Mouse (Mus musculus) embryo, embryonic 11.5 days (tissue): ENCODE results near the gene Arhgef7.
A peak's percentile ranks its signal among the peaks of the same experiment; 100 is the strongest.

ENCODE experiments used
- DNase-seq: peaks from one replicate; pipeline ENCODE4 v3.0.0-alpha.2; 2012; ENCODE audit warnings: low read depth, low spot score

Arhgef7 gene

DNA sequence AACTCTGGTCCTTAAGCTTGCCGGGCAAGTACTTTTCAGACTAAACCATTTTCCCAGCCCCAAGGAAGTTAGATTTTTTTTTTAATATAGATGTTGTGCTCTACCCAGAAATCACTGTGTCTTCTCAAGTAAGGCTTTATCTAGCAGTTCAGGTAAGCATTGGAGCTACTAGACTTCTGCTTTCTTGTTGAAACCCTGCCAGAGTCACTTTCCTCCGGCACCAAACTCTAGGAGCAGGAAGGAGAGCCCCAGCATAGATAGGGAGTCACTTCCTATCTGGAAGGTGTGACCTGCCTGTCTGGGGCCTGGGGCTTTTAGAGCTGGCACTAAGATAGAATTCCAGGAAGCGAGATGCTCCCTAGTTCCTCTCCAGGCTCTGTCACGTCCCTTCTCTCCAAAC lies 10.3 kb upstream of the Arhgef7 start:
- DNase-seq: no peak

DNA sequence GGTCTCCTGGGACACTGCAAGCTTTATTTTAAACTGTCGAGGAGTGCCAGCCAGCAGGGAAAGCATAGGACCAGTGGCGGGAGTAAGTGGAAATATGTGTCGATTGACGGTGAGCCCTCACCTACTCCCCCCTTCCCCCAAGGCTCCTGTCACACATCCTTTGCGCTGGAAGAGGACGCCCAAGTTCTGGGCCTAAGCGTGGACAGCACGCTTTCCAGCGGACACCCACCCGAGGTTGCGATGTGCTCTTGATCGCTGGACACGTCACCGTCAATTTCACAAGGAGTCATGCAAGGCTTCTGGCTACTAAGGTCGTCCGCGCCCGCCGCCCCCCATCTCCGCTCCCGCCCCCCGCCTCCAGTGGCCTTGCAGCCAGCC lies 259 bp upstream of the Arhgef7 start:
- DNase-seq: no peak

DNA sequence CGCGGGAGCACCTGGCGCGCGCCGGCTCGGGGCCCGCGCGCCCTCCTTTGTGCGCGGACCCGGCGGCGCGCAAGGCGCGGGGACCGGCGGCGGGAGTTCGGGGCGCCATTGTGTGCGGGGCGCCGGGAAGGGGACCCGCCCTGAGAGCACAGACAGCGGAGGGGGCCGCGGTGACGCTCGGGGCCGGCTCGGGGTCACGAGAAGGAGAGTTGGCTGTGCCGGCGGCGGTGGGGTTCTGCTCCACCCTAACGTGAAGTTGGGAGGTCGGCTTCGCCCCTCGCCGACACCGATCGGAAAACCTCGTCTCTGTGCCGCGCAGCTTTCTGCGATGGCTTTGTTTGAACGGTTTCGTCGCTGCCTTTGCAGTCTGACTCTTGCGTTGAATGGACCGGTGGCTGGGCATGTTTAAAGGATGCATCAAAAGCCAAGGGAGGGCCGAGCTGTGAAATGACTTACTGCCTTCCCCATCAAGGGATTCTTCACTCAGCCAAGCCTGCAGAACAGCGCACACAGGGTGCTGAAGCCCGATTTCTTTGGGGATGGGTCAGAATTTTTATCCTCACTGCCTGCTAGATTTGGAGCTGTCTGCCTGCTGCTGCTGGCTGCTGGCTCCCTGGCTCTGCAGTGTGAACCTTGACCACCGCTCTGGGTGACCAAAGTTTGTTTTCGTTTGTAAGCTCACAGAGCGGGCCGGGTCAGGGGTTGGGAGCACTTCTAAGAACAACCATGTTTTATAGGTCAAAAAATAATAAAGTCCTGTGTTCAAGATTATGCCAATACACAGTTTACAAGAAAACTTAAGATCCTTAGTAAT lies 1.2 kb downstream of the Arhgef7 start:
- DNase-seq: peak; percentile 27

DNA sequence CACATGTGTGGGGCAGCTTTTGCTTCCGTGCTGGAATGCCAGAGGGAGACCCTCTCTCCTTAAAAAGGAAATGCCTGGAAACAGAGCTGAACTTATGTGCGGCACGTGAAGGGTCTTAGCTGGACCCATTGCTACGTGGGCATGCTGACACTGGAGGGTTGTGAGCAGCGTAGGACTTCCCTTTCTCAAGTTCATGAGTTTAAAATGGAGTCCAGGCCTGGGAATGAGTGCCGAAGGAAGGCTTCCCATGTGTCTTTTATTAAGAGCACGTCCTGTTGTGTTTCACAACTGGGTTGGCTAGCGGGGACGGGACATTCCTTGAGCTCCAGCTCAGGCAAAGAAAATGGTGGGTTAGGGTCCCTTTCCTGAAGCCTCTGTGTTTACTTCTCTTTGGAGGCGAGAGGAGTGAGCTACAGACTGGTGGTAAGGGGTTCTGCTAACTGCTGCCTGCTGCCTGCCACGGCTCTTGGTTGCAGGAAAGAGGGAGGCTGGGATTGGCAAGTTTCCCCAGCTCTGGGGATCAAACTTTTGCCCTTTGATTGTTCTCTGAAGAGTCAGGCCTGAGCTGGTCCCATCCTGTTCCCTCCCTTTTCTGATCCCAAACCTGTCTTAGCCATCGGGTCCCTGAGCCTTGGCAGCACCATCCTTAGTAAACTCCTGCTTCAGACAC lies 2.9 kb downstream of the Arhgef7 start:
- peak; percentile 30 for DNase-seq

DNA sequence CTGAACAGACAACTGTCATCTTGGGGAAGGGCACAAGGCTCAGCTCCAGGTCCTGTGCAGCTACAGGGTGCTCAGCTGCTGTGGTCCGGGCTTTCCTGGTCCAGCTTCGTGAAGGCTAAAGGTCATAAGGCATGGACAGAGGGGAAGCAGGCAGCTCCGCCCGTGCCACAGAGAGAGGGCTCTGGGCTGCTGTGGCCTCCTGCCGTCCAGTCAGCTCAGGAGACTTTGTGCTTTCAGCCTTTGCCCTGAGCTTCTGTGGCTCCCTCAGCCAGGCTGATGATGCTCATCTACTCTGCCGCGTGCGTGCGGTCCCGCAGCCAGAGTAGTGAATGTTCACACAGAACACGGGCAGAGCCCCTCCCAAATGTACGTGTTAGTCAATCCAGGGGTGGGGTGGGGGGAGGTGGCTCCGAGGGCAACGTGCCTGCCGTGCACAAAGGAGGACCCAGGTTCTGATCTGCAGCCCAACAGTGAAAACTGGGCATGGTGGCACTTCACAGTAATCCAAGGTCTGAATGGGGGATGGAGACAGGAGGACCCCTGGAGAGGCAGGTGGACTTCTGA lies 8.2 kb downstream of the Arhgef7 start:
- DNase-seq: no peak

DNA sequence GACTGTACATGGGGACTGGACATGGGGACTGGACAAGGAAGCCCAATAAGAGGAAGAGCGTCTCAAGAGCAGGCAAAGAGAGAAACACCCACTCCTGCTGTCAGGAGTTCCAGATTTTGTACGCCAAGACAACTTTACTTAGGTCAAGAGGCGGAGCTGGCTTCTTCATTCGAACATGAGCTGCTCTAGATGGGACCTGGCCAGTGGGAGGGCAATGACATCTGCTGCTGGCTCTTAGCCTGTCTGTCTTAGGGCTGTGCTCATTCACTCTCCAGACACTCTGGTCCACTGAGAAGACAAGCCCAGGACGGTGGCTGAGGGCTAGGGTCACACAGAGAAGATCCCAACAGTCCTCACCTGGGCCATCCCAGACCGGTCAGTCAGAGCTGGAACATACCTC lies 9.6 kb downstream of the Arhgef7 start:
- DNase-seq: no peak

DNA sequence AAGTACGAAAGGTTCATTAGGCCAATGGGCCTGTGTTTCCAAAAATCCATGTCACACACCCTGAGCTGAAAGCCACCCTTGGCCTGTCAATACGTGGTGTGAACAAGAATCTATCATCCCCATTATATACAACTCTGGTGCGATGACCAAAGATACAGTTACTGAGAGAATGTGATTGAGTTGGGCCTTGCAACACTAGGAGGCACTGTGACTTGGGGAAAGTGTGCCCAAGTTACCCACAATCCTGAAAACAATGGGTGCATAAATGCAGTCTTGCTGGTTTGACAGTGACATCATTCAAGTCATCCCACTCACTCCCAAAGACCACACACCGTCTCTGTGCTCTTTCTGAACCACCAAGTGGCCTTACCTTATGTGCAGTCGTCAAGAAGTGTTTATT lies 11.6 kb downstream of the Arhgef7 start:
- no peak for DNase-seq

DNA sequence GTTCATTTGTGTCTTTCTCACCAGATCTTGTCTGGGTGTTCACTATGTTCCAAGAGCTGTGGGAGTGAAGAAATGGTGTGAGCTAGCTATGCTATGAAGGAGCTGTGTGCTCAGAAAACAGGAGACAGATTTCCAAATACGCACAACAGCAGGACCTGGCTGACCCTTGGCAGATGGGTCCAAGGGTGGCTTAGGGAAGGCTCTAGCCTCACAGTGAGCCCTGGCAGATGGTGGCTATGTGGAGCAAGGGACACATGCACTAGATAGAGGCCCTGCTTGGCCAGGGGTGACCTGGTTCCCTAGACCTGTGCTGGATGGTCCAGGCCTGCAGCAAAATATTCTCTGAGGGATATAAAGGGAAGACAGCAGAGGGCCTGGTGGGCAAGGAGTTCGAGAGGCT lies 13.3 kb downstream of the Arhgef7 start:
- no peak for DNase-seq

DNA sequence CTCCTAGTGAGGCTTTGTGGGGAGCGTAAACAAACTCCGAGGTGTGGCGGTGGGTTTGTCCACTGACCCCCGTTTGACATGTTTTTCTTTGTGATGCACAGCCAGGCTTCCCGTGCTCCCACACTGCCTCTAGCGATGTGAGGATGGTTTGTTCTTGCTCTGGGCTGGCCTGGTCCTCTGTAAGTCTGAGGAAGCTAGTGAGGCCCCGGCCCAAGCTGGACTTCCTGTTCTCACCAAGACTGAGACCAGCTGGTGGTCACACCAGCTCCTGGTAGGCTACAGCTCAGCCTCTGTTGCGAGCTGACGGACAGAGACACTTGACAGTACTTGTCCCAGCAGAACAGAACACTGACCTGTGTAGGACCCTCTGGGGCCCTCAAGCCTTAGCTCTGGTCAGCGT lies 16.1 kb downstream of the Arhgef7 start:
- no peak for DNase-seq

DNA sequence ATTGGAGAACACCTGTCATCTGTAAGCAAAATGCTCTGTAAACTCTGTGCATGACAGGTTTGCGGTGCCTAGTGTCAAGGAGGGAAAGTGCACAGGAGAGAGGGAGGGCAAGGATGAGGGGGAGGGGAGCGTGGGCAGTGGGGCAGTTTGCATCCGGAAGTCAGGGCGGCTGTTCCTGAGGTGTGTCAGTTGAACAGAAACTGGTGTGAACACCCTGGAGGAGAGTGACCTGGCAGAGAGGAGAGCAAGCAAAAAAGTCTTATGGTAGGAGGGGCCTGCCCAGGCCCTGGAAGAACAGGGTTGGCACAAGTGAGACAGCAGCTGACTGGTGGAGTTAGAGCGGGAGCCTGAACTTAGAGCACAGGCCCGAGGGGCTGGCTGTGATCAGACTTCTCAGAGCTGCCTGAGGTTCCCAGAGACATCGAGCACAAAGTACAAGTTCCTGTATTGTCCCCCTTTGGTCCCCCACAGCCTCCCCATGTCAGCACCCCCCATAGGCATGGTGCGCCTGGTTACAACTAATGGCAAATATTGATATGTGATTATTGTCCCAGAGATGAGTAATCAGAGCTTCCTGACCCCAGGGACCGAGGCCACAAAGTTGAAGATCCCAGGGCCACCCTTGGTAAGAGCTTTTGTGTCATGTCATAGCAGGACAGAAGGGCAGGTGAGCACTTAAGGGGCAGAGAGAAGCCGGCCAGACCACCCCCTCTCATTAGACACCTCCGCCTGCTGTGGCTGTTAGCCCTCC lies 19.5 kb downstream of the Arhgef7 start:
- no peak for DNase-seq

DNA sequence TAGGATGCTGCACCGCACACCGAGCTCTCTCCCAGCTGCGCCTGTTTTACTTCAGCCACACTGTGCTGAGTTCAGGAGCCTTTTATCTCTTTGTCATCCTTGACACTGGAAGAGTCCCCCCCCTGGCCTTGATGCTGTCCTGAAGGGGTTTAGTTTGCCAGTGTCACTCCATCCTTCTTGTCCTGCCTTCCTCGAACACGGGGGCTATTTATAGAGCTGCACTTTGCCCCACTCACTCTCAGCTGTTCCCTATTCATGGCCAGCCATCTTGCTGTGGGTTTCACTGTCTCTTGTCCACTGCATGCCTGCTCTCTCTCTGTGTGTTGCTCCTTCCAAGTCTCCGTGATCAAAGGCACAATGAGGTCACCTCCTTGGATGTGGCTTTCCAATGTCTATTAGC lies 22.0 kb downstream of the Arhgef7 start:
- DNase-seq: no peak

DNA sequence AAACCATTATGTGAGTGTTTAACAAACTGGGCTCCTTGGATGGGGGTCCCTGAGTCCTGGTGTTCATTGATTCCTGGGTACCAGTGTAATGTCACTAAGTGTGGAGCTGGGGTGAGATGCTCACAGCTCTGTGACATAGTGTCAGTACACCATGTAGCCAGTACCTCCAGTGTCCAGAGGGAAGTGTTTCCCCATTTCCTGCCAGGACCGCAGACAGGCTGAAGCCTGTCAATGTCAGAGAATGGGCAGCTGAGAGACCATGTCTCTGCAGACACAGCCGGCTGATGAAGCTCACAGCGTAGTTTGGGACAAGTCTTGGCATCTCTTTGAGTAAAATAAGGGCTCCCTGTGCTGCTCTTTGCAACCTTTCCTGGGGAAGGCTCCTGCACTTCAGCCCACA lies 24.8 kb downstream of the Arhgef7 start:
- DNase-seq: no peak

DNA sequence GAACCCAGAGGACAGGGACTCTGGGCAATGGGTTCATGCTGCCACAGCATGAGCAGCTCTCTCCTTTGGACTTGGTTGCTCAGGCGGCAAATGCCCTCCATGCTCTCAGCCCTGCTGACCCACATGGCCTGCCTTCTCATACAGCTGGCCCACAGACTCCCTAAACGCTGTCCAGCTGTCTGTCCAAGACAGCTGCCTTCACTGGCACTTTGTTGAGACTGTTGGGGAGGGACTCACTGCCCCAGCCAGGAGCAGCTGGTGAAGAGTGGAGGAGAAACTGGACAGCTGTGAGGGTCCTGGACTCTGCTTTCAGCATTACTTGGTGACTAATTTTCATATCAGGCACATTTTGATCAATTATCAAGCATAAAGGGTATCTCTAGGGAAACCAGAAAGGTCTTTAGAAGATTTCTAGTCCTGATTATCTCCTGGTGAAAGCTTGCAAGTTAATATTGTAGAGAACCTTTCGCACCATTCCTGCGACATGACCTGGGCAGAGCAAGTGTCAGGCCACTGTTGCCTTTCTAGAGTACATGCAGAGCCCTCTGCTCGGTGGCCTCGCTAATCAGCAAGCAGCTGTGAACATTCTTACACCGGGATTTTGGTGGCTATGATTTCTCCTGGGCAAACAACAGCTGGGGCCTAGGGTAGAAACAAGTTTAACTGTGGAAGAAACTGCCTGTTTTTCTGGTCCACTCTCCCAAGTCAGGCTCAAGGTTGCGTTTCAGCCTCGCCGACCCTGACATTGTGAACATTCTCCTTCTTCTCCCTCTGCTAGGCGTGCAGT lies 25.8 kb downstream of the Arhgef7 start:
- DNase-seq: no peak

DNA sequence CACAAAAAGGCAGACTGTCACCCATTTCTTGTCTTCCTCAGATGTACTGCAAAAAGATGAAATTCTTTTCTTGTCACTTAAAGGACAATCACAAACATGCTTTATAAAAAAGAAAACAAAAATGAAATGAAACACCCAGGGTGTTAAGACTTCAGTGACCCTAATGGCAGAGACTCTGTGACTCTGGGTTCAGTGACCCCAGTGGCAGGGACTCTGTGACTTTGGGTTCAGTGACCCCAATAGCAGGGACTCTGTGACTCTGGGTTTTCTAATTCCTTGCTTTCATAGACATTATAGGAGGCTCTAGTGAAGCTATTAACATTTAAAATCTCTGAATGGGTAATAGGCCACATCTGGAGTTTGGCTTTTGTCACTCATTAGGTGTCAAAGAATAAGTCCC lies 27.2 kb downstream of the Arhgef7 start:
- no peak for DNase-seq

DNA sequence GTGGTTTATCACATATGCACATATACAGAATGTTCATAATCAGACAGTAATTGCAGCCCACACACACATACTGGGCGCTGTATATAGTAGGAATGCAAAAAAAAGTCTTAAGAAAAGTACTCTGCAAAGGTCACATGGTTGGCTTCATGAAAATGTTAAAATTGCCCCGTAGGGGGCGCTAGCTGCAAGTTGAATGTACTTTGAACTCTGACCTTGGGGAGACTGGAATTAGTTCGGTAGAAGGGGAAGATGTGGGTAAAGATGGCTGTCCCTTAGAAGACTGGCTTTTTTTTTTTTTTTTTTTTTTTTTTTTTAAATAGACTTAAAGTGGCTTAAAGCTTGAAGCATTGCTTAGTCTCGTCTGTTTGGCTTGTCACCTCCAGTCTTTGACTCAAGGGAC lies 28.4 kb downstream of the Arhgef7 start:
- DNase-seq: peak; percentile 54

DNA sequence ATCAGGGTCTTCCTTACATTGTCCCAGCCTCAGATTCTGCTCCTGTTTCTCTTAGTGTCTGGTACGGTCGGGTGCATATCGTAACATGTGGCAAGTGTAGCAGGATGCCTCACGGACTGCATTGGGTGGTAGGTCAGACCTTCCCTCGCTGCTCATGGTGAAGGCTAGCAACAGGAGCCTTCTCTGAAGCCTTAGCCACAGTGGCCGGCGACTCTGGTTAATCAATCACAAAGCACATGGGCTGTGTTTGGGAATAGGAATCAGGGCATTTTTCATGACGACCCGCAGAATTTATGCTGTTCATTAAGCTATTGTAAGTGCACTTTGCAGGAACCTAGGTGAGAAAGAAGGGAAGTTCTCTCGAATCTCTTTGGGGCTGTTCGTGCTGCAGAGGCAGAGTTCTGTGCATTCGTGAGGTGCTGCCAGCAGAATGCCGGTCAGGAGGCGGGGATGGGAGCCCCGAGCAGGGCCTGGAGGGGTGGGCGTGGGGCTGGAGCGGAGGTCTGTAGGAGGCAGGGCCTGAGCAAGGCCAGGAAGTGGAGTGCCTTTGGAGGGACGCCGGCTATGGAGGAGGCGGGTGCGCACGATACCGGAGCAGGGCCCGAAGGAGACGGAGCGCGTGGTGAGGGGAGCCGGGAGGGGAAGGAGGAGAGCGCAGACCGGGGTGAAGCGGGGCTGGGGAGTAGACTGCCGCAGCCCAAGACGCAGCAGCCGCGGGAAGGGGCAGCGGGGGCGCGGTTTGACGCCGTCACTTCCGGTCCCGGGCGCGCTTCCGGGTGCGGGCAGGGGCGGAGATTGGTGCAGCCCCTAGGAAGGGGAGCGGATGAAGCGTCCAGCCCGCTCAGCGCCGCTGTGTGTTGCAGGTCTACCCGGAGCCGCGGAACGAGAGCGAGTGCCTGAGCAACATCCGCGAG lies 30.3 kb downstream of the Arhgef7 start:
- peak; percentile 81 for DNase-seq

DNA sequence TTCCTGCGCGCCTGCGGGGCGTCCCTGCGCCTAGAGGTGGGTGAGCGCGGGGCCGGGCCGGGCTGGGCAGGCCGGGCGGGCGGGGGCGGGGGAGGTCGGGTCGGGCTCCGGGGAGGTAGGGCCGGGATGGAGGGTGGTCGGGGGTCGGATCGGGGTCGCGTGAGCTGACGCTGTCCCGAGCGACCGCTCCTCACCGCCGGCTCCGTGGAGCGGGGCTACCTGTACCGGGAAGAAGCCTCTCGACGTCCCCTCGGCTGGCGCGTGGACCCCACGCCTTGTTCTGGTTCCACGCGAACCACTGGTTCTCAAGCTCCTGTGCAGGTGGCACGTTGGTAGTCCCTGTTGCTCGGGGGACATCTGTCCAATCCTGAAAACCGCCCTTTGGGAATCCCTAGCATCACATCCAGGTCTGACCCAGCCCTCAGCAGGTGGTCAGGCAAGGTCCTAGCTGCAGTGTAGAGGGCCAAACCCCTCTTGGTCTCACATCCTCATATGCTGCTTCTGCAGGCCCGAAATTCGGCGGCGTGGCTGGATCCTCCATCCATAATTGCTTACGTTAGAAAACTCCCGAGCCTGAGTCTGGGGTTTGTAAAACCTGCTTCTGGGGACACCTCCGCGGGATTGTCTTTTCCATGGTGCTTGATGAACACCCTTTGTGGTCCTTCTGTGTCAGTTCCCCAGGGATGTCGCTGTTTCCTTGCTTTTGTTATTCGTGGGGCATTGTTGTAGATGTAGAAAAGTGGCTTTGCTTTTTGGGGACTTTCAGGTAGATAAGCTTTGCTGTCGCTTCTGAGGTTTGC lies 31.2 kb downstream of the Arhgef7 start:
- no peak for DNase-seq

DNA sequence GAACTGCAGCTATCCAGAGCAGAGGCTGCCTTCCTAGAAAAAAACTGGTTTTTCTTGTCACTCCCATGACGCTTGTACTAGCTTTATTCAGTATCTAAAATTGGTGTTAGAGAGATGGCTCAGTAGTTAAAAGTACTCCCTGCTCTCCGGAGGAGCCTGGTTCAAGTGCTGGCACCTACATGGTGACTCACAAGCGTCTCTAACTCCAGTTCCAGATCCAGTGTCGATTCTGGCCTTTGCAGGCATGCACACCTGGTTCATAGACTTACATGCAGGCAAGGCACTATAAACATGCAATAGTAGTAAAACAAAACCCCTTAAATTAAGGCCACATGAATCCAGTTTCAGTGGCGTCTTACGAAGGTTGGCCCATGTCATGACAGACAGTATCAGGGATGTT lies 34.0 kb downstream of the Arhgef7 start:
- no peak for DNase-seq

DNA sequence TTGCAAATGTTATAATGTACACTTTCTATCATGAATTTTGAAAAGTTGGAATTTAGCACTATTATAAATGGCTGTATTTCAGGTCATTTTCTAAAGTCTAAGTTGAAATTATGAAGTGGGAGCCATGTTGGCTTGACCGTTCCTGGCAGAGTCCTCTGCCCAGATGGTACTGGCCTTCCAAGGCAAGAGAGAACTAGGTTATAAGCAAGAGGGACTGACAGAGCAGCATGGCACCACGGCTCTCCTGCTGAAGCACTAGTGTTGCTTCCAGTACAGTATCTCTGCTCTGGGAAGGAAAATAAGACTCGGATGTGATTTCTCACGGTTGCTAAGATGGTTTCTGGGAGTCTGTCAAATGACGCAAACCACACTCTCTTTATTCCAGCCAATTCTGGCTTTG lies 34.5 kb downstream of the Arhgef7 start:
- DNase-seq: no peak

DNA sequence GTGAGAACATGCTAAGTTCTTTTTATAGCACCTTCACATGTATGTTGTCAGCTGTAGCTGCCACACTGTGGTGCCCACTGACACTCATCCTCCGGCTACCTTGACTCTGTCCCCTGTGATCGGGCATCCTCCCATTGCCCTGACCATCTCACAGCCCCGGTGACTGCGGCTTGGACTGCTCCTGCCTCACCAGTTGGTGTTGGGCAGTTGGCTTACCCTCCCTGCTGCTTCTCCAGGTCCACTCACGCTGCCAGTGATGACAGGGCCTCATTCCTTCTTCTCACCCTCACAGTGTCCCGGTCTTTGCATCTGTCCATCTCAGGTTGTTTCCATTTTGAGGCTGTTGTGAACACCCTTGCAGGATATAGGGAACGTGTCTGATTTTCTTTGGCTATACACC lies 35.3 kb downstream of the Arhgef7 start:
- no peak for DNase-seq
